Mouse (Mus musculus): ENCODE measurements around the gene Frem3.

Gene Frem3

DNA sequence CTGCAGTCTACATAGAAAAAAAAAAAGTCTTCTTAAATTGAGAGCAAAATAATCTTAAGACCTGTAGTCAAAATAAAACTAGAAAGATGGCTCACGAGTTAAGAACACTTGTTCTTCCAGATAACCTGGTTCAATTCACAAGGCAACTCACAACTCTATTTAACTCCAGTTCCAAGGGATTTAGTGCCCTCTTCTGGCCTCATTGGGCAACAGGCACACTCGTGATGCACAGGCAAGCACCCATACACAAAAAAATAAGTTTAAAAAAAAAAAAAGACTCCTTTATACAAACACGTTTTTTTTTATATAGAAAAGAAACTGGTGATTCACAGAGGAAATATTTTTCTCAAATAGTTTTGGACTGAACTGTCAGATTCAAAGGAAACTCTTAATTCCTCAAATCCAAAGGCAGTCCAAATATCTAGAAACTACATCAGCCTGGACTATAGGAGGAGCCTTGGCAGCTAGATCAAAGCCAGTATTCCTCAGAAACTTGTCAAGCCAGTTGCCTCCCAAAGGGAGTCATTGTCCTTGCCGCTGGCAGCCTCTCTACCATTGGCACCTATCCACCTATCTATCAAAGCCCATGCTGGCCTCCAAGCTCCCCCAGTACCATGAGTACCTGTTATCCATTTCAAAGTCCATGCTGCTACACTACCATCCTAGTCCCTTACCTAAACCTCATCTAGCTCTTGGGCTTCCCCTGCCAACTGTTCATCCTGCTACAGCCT is 100.0 kb downstream of the Frem3 start:
- DNase-seq (ENCODE audit: low spot score): no peak

DNA sequence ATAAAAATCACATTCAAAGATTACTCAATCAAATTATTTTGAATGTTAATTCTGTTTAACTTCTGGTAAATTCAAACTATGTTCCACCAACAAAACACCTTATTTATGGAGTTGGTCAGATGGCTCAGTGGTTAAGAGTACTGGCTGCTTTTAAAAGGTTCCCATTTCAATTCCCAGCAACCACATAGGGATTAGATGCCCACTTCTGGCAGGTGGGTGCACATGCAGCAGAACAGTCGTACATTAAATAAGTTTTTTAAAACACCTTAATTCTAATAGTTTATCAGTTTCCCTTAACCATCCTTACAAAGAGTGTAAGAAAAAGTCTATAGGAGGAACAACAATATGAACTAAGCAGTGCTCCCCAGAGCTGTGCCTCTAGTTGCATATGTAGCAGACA is 103.6 kb downstream of the Frem3 start:
- no peak for DNase-seq (ENCODE audit: low spot score)

DNA sequence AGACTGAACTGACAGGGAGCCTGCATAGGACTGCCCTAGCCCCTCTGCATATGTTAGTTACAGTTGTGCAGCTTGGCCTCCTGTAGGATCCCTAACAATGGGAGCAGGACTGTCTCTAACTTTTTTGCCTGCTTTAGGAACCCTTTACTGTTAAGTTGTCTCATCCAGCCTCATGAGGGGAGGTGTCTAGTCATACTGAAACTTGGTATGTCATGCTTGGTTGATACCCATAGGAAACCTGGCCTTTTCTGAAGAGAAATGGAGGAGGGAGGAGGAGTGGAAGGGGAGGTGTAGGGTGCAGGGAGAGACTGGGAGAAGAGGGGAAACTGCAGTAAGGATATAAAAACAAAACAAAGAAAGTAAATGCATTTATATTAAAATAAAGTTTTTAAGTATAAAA is 121.4 kb downstream of the Frem3 start:
- no peak for DNase-seq (ENCODE audit: low spot score)

DNA sequence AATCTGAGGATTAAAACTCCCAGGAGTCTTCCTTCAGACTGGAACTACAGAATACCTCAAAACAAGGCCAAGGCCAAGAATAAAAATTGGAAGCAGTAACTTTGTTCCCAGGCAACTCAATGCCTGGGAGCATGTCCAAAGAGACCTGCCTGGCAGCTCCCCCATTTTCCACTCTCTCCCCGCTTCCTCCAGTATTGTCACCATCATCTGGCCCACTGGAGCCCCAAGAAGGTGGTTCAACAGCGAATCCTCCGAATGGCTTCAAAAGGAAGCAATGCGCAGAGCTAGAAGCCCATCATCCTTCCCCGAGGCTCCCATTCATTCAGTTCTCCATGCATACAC is 127.1 kb downstream of the Frem3 start:
- DNase-seq (ENCODE audit: low spot score): peak; percentile 55

DNA sequence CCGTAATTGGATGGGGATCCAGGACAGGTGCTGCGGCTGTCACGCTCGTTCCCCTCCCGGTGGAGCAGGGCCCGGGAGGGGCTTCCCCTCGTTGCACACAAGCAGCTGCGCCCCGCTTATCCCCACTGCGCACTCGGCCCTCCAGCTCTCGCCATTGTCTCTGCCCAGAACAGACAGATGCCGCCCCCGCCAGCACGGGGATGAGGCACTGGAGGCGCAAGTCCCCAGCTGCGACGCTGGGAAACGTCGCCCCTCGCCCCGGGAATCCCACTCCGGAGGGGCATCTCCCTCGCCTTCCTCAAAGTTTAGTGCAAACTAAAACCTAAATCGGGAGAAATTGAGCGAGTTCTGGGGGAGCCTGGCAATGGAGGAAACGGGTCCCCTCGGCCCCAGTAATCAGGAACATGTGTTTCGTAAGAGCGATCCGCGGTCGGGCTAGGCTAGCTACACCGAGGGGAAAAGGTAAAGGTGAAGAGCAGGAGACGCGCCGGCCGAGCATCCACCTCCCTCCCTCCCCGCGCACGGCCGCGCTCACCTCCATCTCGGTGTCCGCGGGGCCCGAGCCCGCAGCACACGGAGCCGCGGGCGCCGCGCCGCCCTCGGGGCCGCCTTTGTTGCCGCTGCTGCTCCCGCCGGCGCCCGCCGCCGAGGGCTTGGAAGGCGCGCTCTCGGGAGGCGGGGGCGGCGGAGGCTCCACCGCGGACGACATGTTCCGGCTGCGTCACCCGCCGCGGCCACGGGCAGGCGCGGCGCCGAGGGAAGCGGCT is 127.7 kb downstream of the Frem3 start:
- DNase-seq (ENCODE audit: low spot score): peak; percentile 65

DNA sequence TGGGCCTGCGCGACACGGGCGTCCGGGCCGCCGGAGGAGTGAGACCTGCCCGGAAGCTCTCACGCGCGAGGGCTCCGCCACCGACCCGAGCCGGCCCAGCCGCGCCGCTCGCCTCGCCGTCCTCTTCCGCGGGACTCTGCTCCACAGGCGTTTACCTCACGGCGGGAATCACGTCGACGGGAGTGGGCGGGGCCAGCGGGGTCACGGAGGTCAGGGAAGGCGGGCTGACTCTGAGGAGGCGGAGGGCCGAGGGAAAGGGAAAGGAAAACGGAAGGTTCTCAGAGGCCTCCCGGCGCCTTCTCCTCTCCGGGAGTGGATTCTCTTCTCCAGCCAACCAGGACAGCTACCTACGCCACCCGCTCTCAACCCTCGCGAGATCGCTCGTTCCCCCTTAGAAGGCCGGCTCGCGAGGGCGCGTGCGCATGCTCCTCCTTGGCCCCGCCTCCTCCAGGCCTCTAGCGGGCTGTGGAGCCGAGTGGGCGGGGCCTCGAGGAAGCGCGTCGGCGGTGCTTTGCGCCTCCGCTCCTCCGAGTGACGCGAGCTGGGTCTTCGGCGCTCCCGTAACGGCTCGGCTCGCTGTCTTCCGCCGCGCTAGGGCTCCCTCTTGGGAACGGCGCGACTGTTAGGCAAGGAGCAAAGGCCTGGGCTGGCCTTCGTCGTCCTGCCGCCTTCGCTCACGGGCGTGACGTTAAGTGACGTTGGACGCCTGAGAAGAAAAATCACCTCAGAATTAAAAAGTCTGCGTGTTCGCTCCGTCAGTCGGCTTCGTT is 128.5 kb downstream of the Frem3 start, which contains the start of gene Smarca5:
Smarca5 (minus strand) TSS at position 343 of the 770 bp plus-strand sequence.
- DNase-seq (ENCODE audit: low spot score): peak; percentile 98

DNA sequence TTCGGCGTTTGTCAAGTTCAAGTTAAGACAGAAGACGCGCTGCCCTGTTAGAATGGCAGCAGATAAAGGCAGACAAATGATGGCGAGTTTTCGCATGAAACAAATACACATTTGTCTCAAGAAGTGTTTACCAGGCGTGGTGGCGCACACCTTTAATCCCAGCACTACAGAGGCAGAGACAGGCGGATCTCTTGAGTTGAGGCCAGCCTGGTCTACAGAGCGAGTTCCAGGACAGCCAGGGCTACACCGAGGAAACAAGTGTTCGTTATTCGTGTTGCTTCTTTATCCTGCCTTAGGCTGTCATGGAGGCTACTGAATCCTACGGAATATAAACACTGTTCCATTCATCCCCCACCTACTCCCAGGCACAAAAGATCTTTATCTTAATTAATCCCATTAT is 129.1 kb downstream of the Frem3 start:
- no peak for DNase-seq (ENCODE audit: low spot score)
